Mouse (Mus musculus) MEL-GATA-1-ER (cell line): ENCODE measurements around the gene Lrp5.
A peak's percentile ranks its signal among the peaks of the same experiment; 100 is the strongest.
"Not testable (repeated sequence)": the region's sequence is repeated elsewhere in the genome, so short reads cannot be mapped to it uniquely, and the experiment has no call there.

ENCODE experiments used
- DNase-seq: peaks from one replicate; pipeline ENCODE4 v3.0.0-alpha.2; 2012; ENCODE audit warnings: low read depth; ENCODE audit errors: extremely low read depth

Gene Lrp5

GRCm38 (mm10) chr19:3613991-3614390 is 72.4 kb downstream of the Lrp5 start:
- DNase-seq, result no peak

- no peak for DNase-seq
These were observed 73.7 kb downstream of the Lrp5 start for GRCm38 (mm10) chr19:3612534-3613273.

- no peak for DNase-seq
These were observed 74.6 kb downstream of the Lrp5 start for GRCm38 (mm10) chr19:3611730-3612129.

- DNase-seq, result peak; percentile 27
These were observed 75.5 kb downstream of the Lrp5 start for GRCm38 (mm10) chr19:3610886-3611285.

- no peak for DNase-seq
These were observed 76.5 kb downstream of the Lrp5 start for GRCm38 (mm10) chr19:3609826-3610225.

- no peak for DNase-seq
These were observed 92.0 kb downstream of the Lrp5 start for GRCm38 (mm10) chr19:3594316-3594715.

- no peak for DNase-seq
These were observed 92.8 kb downstream of the Lrp5 start for GRCm38 (mm10) chr19:3593379-3594055.

- DNase-seq, result no peak
These were observed 96.4 kb downstream of the Lrp5 start for GRCm38 (mm10) chr19:3589968-3590367.

GRCm38 (mm10) chr19:3589547-3589946 is 96.8 kb downstream of the Lrp5 start:
- peak; percentile 55 for DNase-seq

- DNase-seq, result not testable (repeated sequence)
These were observed 98.6 kb downstream of the Lrp5 start for GRCm38 (mm10) chr19:3587729-3588128.

- DNase-seq, result no peak
These were observed 99.8 kb downstream of the Lrp5 start for GRCm38 (mm10) chr19:3586540-3586939.

- no peak for DNase-seq
These were observed 100.3 kb downstream of the Lrp5 start for GRCm38 (mm10) chr19:3586026-3586425.

- no peak for DNase-seq
These were observed 105.0 kb downstream of the Lrp5 start for GRCm38 (mm10) chr19:3581326-3581725.

GRCm38 (mm10) chr19:3577911-3578290 is 108.5 kb downstream of the Lrp5 start:
- no peak for DNase-seq

GRCm38 (mm10) chr19:3577265-3577910 is 109.0 kb downstream of the Lrp5 start:
- no peak for DNase-seq

GRCm38 (mm10) chr19:3576451-3577264 is 109.7 kb downstream of the Lrp5 start:
- no peak for DNase-seq

- peak; percentile 97 for DNase-seq
These were observed 110.6 kb downstream of the Lrp5 start, which contains the start of gene Ppp6r3 for GRCm38 (mm10) chr19:3575632-3576384. TSS of gene Ppp6r3 (minus strand) at chr19:3575749.

- DNase-seq, result no peak
These were observed 111.1 kb downstream of the Lrp5 start for GRCm38 (mm10) chr19:3575276-3575631.

GRCm38 (mm10) chr19:3574593-3575094 is 111.7 kb downstream of the Lrp5 start:
- no peak for DNase-seq

GRCm38 (mm10) chr19:3564309-3564708 is 122.1 kb downstream of the Lrp5 start:
- no peak for DNase-seq

- DNase-seq, result no peak
These were observed 123.6 kb downstream of the Lrp5 start for GRCm38 (mm10) chr19:3562752-3563151.
